Mouse (Mus musculus): ENCODE results near the gene Mycbp2.

The Mycbp2 gene

DNA sequence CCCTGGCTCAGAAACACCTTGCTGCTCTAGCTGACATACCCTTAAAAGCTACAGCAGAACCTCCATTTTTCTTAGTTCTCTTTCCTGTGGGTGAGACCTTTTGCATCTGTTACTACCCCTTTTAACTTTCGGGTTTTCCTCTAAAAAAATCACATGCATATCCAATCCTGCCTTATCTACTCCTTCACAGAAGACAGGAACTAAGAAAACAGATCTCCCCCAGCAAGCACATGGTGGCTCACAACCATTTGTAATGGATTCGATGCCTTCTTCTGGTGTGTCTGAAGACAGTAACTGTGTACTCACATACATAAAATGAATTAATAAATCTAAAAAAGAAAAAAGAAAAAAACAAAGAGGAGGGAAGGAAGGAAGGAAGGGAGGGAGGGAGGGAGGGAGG lies 87.9 kb downstream of the Mycbp2 start:
- DNase-seq (ENCODE audit: low spot score in 2 of 2): no peak

GRCm38 (mm10) chr14:103256866-103257265 lies 89.7 kb downstream of the Mycbp2 start:
- DNase-seq (ENCODE audit: low spot score in 2 of 2): no peak

DNA sequence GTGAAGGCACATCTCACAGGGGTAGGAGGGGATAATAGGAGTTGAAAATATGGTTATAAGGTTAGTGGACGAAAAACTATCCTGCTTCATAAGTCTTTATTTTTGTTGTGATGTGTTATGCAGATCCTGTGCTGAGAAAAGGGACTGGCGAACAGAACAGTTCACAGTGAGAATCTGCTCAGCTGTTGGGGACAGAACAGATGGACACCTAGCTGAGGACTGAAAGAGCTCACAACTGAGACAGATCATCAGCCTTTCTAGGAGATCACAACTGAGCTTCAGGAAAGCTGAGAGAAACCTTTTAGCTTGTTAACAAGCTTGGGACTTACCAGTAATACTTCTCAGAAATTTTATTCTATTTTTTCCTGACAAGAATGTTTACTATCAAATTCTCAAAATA lies 92.3 kb downstream of the Mycbp2 start:
- DNase-seq (ENCODE audit: low spot score in 2 of 2): no peak

DNA sequence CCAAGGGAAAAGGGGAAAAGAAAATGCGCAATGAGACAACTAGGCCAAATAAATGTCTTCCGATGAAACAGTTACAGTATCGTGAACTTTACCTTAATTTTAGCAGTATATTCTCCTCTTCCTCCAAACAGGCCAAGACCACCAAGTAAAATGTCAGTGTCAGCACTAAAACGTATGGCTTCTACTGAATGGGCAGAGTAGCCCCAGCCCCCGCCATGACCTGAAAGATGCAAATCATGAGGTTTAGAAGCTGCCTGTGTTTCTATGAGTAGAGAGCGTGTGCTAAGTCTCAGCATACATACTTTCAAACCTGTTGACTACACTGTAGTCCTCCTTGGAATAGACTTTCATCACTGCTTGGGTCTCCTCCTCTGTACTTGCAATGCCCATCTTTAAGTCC lies 104.6 kb downstream of the Mycbp2 start:
- no peak for DNase-seq (ENCODE audit: low spot score in 2 of 2)

DNA sequence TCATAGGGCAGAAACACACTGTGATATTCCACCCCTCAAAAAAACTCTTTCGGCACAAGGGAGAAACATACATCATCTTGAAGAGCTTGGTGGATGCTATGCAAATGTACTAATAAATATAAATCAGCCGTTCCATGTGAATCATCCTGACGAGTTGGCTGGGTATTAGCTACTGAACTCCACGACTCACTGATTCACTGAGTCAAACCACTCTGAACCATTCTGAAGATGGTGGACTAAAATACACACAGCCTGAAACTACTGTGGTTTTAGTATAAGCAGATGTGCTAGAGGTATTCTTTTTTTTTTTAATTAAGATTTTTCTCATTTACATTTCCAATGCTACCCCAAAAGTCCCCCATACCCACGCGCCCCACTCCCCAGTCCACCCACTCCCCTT lies 111.8 kb downstream of the Mycbp2 start:
- DNase-seq (ENCODE audit: low spot score in 2 of 2): no peak

DNA sequence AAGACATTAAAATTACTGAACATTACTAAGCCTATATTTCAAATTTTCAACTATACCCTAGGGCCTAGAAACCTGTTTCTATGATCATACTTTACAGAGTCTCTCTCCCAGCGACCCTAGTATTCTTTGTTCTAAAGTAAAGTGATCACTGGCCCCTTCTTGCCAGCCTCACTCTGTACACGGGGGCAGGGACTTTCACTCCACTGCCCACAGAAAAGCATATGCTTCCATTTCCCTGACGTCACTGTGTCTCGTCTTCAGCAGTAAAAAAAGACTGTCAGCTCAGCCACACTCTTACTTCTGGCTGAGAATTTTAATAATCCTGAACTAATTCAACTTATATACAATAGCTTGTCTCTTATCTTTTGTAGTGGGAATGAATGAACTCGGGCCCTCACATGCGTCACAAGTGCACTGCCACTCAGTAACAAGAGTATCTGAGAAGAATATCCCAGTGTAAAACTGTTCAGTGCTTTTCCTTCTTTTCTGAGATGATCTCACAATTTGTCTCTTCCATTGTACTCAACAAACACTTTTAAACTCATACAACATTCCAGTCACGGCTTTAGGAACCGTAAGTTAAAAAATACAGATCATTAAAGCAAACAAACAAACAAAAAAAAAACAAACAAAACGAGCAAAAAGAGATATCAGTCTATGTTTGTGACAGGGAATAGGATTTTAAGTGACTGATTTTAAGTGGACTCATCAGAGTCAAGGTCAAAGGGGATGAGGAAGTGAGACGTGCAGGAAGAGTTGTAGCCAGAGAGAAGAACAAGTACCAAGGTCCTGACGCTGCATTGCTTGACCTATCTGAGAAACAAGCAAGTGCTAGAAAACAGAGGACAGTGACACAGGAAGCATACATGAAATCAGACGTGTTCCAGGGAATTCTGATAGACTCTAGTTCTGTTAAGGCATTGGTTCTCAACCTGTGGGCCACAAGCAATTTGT lies 112.7 kb downstream of the Mycbp2 start:
- DNase-seq (ENCODE audit: low spot score in 2 of 2): no peak

- no peak for DNase-seq (ENCODE audit: low spot score in 2 of 2)
Observed at GRCm38 (mm10) chr14:103222356-103222755, 124.3 kb downstream of the Mycbp2 start.

DNA sequence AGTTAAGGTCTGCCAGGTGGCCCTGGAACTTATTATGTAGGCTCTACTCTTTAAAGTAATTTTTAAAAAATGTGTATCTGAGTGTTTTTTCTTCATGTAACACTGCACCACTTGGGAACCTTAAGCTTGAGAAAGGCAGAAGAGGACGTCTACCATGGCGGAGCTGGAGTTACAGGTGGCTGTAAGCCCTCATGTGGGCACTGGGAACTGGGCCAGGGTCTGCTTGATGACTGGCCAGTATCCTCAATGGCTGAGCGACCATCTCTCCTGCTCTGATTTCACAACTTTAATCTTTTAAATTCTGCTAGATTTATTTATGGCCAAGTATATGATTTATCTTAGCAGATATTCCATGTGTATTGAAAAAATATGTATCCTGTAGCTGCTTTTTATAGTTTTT lies 124.9 kb downstream of the Mycbp2 start:
- DNase-seq (ENCODE audit: low spot score in 2 of 2): no peak

GRCm38 (mm10) chr14:103216331-103216730 lies 130.3 kb downstream of the Mycbp2 start:
- DNase-seq (ENCODE audit: low spot score in 2 of 2): no peak

DNA sequence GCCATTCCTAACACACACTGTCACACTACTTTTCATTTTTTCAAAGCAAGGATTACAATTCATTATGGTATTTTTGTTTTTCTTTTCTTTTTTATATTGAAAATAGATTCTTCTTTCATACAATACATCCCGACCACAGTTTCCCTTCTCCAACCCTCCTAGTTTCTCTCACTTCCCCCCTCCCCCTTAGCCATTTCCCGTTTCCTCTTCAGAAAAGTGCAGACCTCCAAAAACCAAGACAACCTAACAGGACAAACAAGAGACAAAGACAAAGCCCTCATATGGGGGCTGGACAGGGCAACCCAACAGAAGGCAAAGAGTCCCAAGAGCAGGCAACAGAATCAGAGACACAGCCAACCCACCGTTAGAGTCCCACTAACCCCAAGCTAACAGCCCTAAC lies 160.0 kb downstream of the Mycbp2 start:
- DNase-seq (ENCODE audit: low spot score in 2 of 2): no peak

DNA sequence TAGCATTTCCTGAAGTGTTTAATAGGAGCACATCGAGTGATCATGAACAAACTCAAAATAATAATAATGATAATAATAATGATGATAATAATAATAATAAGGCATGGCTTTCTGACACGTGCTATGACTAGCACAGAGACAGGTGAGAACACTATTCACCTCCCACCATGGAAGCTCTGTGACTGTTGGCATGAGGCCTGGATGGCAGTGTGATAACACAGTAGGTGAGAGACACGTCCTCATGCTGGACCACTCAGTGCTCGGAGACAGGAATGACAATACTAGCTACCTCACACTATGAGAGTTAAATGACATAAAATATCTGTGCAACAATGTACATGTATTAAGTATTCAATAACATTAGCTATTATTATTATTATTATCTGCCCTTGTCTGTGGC lies 160.5 kb downstream of the Mycbp2 start:
- no peak for DNase-seq (ENCODE audit: low spot score in 2 of 2)

DNA sequence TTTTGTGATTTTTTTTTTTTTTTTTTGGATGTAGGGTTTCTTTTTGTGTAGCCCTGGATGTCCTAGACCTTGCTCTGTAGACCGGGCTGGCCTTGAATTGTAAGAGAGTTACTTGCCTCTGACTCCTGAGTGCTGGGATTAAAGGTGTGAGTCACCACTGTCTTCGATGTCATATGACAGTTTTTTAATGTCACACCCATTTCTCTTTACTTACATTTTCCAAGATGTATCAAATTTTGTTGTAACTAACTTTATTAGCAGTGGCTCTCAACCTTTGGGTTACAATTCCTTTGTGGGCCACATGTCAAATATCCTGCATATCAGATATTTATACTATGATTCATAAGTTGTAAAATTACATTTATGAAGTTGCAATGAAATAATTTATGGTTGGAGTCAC lies 166.5 kb downstream of the Mycbp2 start:
- DNase-seq (ENCODE audit: low spot score in 2 of 2): no peak

- no peak for DNase-seq (ENCODE audit: low spot score in 2 of 2)
Observed at GRCm38 (mm10) chr14:103162923-103163322, 183.7 kb downstream of the Mycbp2 start.

GRCm38 (mm10) chr14:103155685-103156084 lies 190.9 kb downstream of the Mycbp2 start:
- no peak for DNase-seq (ENCODE audit: low spot score in 2 of 2)

GRCm38 (mm10) chr14:103150139-103150538 lies 196.5 kb downstream of the Mycbp2 start:
- DNase-seq (ENCODE audit: low spot score in 2 of 2): no peak

- DNase-seq (ENCODE audit: low spot score in 2 of 2): peak; percentile 5 to 29
Observed at GRCm38 (mm10) chr14:103131991-103132390, 214.6 kb downstream of the Mycbp2 start.

- no peak for DNase-seq (ENCODE audit: low spot score in 2 of 2)
Observed at GRCm38 (mm10) chr14:103125756-103126155, 220.9 kb downstream of the Mycbp2 start.

- DNase-seq (ENCODE audit: low spot score in 2 of 2): peak; percentile 24 to 38
Observed at GRCm38 (mm10) chr14:103114994-103115670, 231.5 kb downstream of the Mycbp2 start.

GRCm38 (mm10) chr14:103112606-103113363 lies 233.8 kb downstream of the Mycbp2 start:
- DNase-seq (ENCODE audit: low spot score in 2 of 2): no peak

DNA sequence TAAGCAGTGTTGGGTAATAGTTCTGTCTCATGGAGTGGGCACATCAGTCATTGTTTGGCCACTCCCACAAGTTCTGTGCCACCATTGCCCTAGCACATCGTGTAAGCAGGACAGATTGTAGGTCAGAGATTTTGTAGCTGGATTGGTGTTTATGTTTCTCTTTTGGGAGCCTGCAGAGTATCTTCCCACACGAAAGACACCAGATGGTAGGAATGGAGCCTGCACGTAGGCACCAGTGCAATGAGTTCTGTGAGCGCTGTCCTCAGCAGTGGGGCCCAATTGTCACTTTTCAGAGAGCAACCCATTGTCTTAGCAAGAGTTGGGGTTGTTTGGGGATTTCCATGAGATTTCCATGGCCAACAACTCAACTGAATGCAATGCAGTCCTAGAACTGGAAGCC lies 236.6 kb downstream of the Mycbp2 start:
- no peak for DNase-seq (ENCODE audit: low spot score in 2 of 2)

GRCm38 (mm10) chr14:103106301-103106700 lies 240.3 kb downstream of the Mycbp2 start:
- DNase-seq (ENCODE audit: low spot score in 2 of 2): no peak

DNA sequence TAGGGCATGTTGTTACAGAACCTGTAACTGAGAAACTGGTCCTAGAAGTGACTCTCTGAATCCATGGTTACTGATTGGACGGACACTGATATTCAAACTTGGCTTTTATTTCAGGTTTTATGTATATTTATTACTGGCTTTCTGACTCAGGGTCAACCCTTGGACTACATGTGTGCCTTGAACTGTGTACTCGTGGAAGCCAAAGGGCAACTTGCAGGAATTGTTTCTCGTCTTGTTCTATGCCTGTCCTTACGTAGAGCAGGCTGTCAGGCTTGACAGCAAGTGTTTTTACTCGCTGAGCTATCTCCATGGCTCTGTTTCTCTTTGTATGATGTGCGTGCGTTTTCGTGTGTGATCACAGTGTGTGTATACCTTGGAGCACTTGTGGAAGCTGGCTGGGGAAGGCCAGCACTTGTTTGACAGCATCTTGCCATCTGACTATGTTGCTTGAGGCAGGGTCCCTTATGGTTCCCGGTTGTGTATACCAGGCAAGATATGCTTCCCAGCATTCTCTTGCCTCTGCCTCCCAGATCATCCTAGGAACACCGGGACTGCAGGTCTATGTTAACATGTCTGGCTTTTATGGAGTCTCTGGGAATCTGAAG lies 243.8 kb downstream of the Mycbp2 start:
- DNase-seq (ENCODE audit: low spot score in 2 of 2): no peak
